ENCODE assay signal across 7 mouse cellular contexts in genomic region chr15:76987137-76987536, GRCm38 (mm10). TPM values are rescaled to one million over a fixed set of nuclear protein-coding genes. Genes with fewer than 3 reads are reported as not detected.
DNase-seq lines count a peak whose midpoint lies in the region; ATAC-seq and TF ChIP-seq lines count a peak whose summit lies in the region.

No protein-coding gene starts in this region.

- H3K9me3 ChIP-seq in liver, embryonic 11.5 days (ENCODE audit: control insufficient read depth, low read length): no peaks in the 10 kb centered on the region
- no peaks in the 10 kb centered on the region for H3K9me3 ChIP-seq in forebrain, embryonic 10.5 days
- H3K9me3 ChIP-seq in limb, embryonic 10.5 days (replicated peaks): no peaks in the 10 kb centered on the region

- H3K27ac ChIP-seq in liver, embryonic 11.5 days (ENCODE audit: low read depth, low read length): no peak overlapping the region
- H3K27ac ChIP-seq in forebrain, embryonic 10.5 days: no peak overlapping the region
- H3K27ac ChIP-seq in limb, embryonic 10.5 days: no peak overlapping the region
- H3K27ac ChIP-seq in olfactory bulb, adult 2 months (ENCODE audit: insufficient read depth, low read depth, low read length): no peak overlapping the region

- H3K27me3 ChIP-seq in liver, embryonic 11.5 days (replicated peaks; ENCODE audit: control insufficient read depth, insufficient read depth, low read length): peaks cover 8% of the 10 kb centered on the region
- peaks cover 33% of the 10 kb centered on the region for H3K27me3 ChIP-seq in forebrain, embryonic 10.5 days (ENCODE audit: poor library complexity, severe bottlenecking)
- H3K27me3 ChIP-seq in limb, embryonic 10.5 days (ENCODE audit: low read depth, poor library complexity, severe bottlenecking): peaks cover 32% of the 10 kb centered on the region

- H3K9ac ChIP-seq in liver, embryonic 11.5 days (ENCODE audit: low read depth, low read length): no peak overlapping the region

- no peaks in the 10 kb centered on the region for H3K4me1 ChIP-seq in liver, embryonic 11.5 days (replicated peaks; ENCODE audit: control insufficient read depth, insufficient read depth, low read length)
- H3K4me1 ChIP-seq in forebrain, embryonic 10.5 days: peaks cover 13% of the 10 kb centered on the region
- H3K4me1 ChIP-seq in limb, embryonic 10.5 days: peaks cover 8% of the 10 kb centered on the region
- H3K4me1 ChIP-seq in olfactory bulb, adult 2 months (ENCODE audit: control insufficient read depth, insufficient read depth, low read length): peaks cover 9% of the 10 kb centered on the region

- DNase-seq in liver, embryonic 11.5 days (ENCODE audit: low spot score): no peak
- no peak for DNase-seq in liver
- DNase-seq in forebrain, embryonic 10.5 days (ENCODE audit: extremely low spot score, low spot score): no peak
- DNase-seq in limb, embryonic 10.5 days (ENCODE audit: low spot score): no peak
- DNase-seq in spleen, postnatal 36 days (ENCODE audit: low spot score in 2 of 2): no peak
- no peak for DNase-seq in adipocyte (ENCODE audit: low spot score)

- TF ChIP-seq CTCF in olfactory bulb, adult 2 months (IDR thresholded peaks at IDR 0.05; ENCODE audit: insufficient read depth, low read depth, low read length): no peak

- H3K4me2 ChIP-seq in liver, embryonic 11.5 days: peak overlapping the region; percentile 60

- WGBS in liver, embryonic 11.5 days: 14% methylated on average over 11 of the region's 11 CpGs
- WGBS in forebrain, embryonic 10.5 days: 15% methylated on average over 11 of the region's 11 CpGs
- WGBS in limb, embryonic 10.5 days: 15% methylated on average over 11 of the region's 11 CpGs
- WGBS in olfactory bulb, adult 2 months: 35% methylated on average over 11 of the region's 11 CpGs

- H3K36me3 ChIP-seq in liver, embryonic 11.5 days (ENCODE audit: control insufficient read depth, insufficient read depth, low read length): no peaks in the 10 kb centered on the region
- H3K36me3 ChIP-seq in forebrain, embryonic 10.5 days (replicated peaks): no peaks in the 10 kb centered on the region
- no peaks in the 10 kb centered on the region for H3K36me3 ChIP-seq in limb, embryonic 10.5 days

- peak overlapping the region; percentile 48 for H3K4me3 ChIP-seq in liver, embryonic 11.5 days (ENCODE audit: low read depth, low read length)
- peak overlapping the region; percentile 54 for H3K4me3 ChIP-seq in forebrain, embryonic 10.5 days
- H3K4me3 ChIP-seq in limb, embryonic 10.5 days: peak overlapping the region; percentile 51
- H3K4me3 ChIP-seq in olfactory bulb, adult 2 months (ENCODE audit: insufficient read depth, low read depth, low read length): peak overlapping the region; percentile 34

- no peak for ATAC-seq in liver, embryonic 11.5 days (replicated peaks; ENCODE audit: low FRiP score)

- TF ChIP-seq POLR2A in olfactory bulb, adult 2 months (IDR thresholded peaks at IDR 0.05; ENCODE audit: insufficient read depth, low read depth, low read length): no peak

RNA-seq across cellular contexts. Expression of gene 1110038F14Rik, which starts 38.8 kb away (rescaled TPM):
- polyA plus RNA-seq in liver, embryonic 11.5 days (2014; fragmentation: Nextera tagmentation; extraction: Ambion mirVana): 58.5 and 64.9 TPM in 2 replicates
- 78.7 and 79.3 TPM in 2 replicates for polyA plus RNA-seq in forebrain, embryonic 10.5 days (2016; fragmentation: Nextera tagmentation; extraction: Ambion mirVana)
- polyA plus RNA-seq in limb, embryonic 10.5 days (2016; fragmentation: Nextera tagmentation; extraction: Ambion mirVana): 80.3 and 88.1 TPM in 2 replicates
- not detected in 2 replicates for polyA plus RNA-seq in olfactory bulb, adult 2 months (2012; ENCODE audit: insufficient read depth, insufficient read length, low replicate concordance, missing spikeins)

RNA-seq across cellular contexts. Expression of gene Apol6, which starts 57.4 kb away (rescaled TPM):
- polyA plus RNA-seq in liver, embryonic 11.5 days (2014; fragmentation: Nextera tagmentation; extraction: Ambion mirVana): not detected in 2 replicates
- polyA plus RNA-seq in forebrain, embryonic 10.5 days (2016; fragmentation: Nextera tagmentation; extraction: Ambion mirVana): 0.10 TPM in 1 of 2 replicates, not detected in the other
- polyA plus RNA-seq in limb, embryonic 10.5 days (2016; fragmentation: Nextera tagmentation; extraction: Ambion mirVana): 0.14 TPM in 1 of 2 replicates, not detected in the other
- polyA plus RNA-seq in olfactory bulb, adult 2 months (2012; ENCODE audit: insufficient read depth, insufficient read length, low replicate concordance, missing spikeins): not detected in 2 replicates

Comparison
In these comparisons a context has a peak if more than half of its experiments do, and no peak if none do; other contexts are left out.
1. RNA of gene 1110038F14Rik, which starts 38.8 kb away (polyA plus RNA-seq): 80.3 to 88.1 TPM in limb, embryonic 10.5 days, 78.7 to 79.3 TPM in forebrain, embryonic 10.5 days and 58.5 to 64.9 TPM in liver, embryonic 11.5 days; not detected in olfactory bulb, adult 2 months; every median in the first group is over 10 times any median in the second.
2. Peak in every context shown above with its lines, with median percentiles within 50 percentile points of each other: H3K4me3 ChIP-seq.